Comparison of ENCODE assay signal across 29 mouse cellular contexts in the genomic region with DNA sequence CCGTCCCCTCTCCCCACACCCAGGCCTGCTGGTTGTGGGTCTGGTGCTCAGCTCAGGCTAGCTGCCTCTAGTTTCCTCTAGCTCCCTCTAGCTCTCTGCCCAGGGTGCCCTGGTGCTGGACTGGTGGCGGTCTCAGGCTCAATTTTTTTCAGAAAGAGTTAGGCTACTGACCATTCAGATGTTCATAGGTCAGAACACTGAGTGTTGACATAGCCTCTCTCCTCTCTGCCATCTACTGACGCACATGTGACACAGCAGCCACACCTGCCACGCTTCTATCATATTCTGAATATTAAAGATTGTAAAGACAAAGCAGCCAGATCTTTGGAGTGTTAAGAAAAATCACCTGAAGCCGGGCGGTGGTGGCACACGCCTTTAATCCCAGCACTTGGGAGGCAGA. TPM values are rescaled to one million over a fixed set of nuclear protein-coding genes. Genes with fewer than 3 reads are reported as not detected.
DNase-seq lines count a peak whose midpoint lies in the region; ATAC-seq and TF ChIP-seq lines count a peak whose summit lies in the region.
"Had no signal": no experiment of that assay in that cellular context is flagged by ENCODE, and none has a peak within 500 bp of the region (broad histone marks: within the 10 kb centered on the region; RNA-seq: fewer than 3 reads in every experiment).

No protein-coding gene starts in this region.

- no peaks in the 10 kb centered on the region for H3K4me1 ChIP-seq in kidney, postnatal 0 days (replicated peaks; ENCODE audit: insufficient read depth, low read length)
- no peaks in the 10 kb centered on the region for H3K4me1 ChIP-seq in kidney, embryonic 14.5 days (ENCODE audit: control insufficient read depth, insufficient read depth, low read length)
- H3K4me1 ChIP-seq in midbrain, embryonic 11.5 days (ENCODE audit: control insufficient read depth, insufficient read depth, low read length): 0 out of 2 replicates have a peak, but pooled peaks cover 3% of the 10 kb centered on the region
- peaks cover 5% of the 10 kb centered on the region; the same call in 1 of the 2 replicates for H3K4me1 ChIP-seq in midbrain, embryonic 15.5 days
- H3K4me1 ChIP-seq: limb, embryonic 12.5 days had no signal

- intact Hi-C loops in gastrocnemius, adult 2 months (cut with DNase I): no loop called here

- ATAC-seq in kidney, postnatal 0 days (replicated peaks; ENCODE audit: low FRiP score, low read depth): no peak
- ATAC-seq in kidney, embryonic 14.5 days (ENCODE audit: low FRiP score, low TSS enrichment): no peak
- ATAC-seq in midbrain, embryonic 11.5 days (ENCODE audit: low FRiP score): no peak
- ATAC-seq in midbrain, embryonic 15.5 days (replicated peaks): no peak
- ATAC-seq: forebrain, embryonic 16.5 days; hindbrain, postnatal 0 days had no signal

- no peak overlapping the region for H3K4me3 ChIP-seq in gastrocnemius, adult 2 months
- H3K4me3 ChIP-seq in kidney, postnatal 0 days (replicated peaks; ENCODE audit: low read depth, low read length): no peak overlapping the region
- no peak overlapping the region for H3K4me3 ChIP-seq in kidney, embryonic 14.5 days (ENCODE audit: low read length)
- no peak overlapping the region for H3K4me3 ChIP-seq in midbrain, embryonic 11.5 days (ENCODE audit: low read depth, low read length)
- H3K4me3 ChIP-seq in midbrain, embryonic 15.5 days: no peak overlapping the region
- H3K4me3 ChIP-seq: forebrain, embryonic 10.5 days; limb, embryonic 12.5 days; neural tube, embryonic 13.5 days had no signal

- no peaks in the 10 kb centered on the region for H3K36me3 ChIP-seq in kidney, postnatal 0 days (ENCODE audit: insufficient read depth, low read length)
- H3K36me3 ChIP-seq in kidney, embryonic 14.5 days (ENCODE audit: control insufficient read depth, insufficient read depth, low read length): no peaks in the 10 kb centered on the region
- no peaks in the 10 kb centered on the region for H3K36me3 ChIP-seq in midbrain, embryonic 11.5 days (ENCODE audit: control insufficient read depth, insufficient read depth, low read length)
- no peaks in the 10 kb centered on the region for H3K36me3 ChIP-seq in midbrain, embryonic 15.5 days (replicated peaks)
- H3K36me3 ChIP-seq: forebrain, embryonic 10.5 days; limb, embryonic 12.5 days; neural tube, embryonic 13.5 days had no signal

- WGBS in kidney, postnatal 0 days: 82% methylated on average over 7 of the region's 7 CpGs
- WGBS in kidney, embryonic 14.5 days: 90% methylated on average over 7 of the region's 7 CpGs
- 85% methylated on average over 7 of the region's 7 CpGs for WGBS in midbrain, embryonic 11.5 days
- WGBS in midbrain, embryonic 15.5 days: 87% methylated on average over 7 of the region's 7 CpGs

- TF ChIP-seq CTCF in gastrocnemius, adult 2 months (IDR thresholded peaks at IDR 0.05): 0 out of 2 replicates have a peak, but pooled peaks have one; percentile 2
- TF ChIP-seq CTCF in kidney, postnatal 0 days (IDR thresholded peaks at IDR 0.05; ENCODE audit: low read depth): peak; percentile 44; the same call in 1 of the 2 replicates

- DNase-seq in gastrocnemius, adult 2 months: no peak
- DNase-seq in gastrocnemius, adult 18-20 months (ENCODE audit: low spot score): no peak
- no peak for DNase-seq in kidney, postnatal 0 days (ENCODE audit: low spot score)
- DNase-seq in midbrain, embryonic 11.5 days (ENCODE audit: low spot score, missing footprints): peak; percentile 56
- DNase-seq in c-Kit-positive CD71-positive TER-119-positive erythroid progenitor cells, embryonic 14.5 days (ENCODE audit: low spot score): no peak
- DNase-seq: adrenal gland, postnatal 25 days; cerebellum, adult 11 months; cerebellum, adult 9-11 months; gastrocnemius, postnatal 36 days; heart, postnatal 14 days; kidney, adult 11 months; kidney, postnatal 14 days; layer of hippocampus, postnatal 36 days; thymus, postnatal 25 days had no signal

- peaks cover 36% of the 10 kb centered on the region for H3K27me3 ChIP-seq in kidney, postnatal 0 days (ENCODE audit: insufficient read depth, low read length)
- H3K27me3 ChIP-seq in kidney, embryonic 14.5 days (ENCODE audit: control insufficient read depth, insufficient read depth, low read length): peaks cover 38% of the 10 kb centered on the region
- peaks cover 52% of the 10 kb centered on the region for H3K27me3 ChIP-seq in midbrain, embryonic 11.5 days (ENCODE audit: control insufficient read depth, insufficient read depth, low read length)
- H3K27me3 ChIP-seq in midbrain, embryonic 15.5 days (replicated peaks): peaks cover 59% of the 10 kb centered on the region

- no peaks in the 10 kb centered on the region for H3K9me3 ChIP-seq in kidney, postnatal 0 days (replicated peaks; ENCODE audit: low read length)
- no peaks in the 10 kb centered on the region for H3K9me3 ChIP-seq in kidney, embryonic 14.5 days (ENCODE audit: control insufficient read depth, low read length)
- no peaks in the 10 kb centered on the region for H3K9me3 ChIP-seq in midbrain, embryonic 11.5 days (ENCODE audit: control insufficient read depth, low read length)
- no peaks in the 10 kb centered on the region for H3K9me3 ChIP-seq in midbrain, embryonic 15.5 days
- H3K9me3 ChIP-seq: forebrain, embryonic 10.5 days; limb, embryonic 12.5 days; neural tube, embryonic 13.5 days had no signal

- H3K9ac ChIP-seq in kidney, postnatal 0 days (ENCODE audit: low read depth, low read length): no peak overlapping the region
- H3K9ac ChIP-seq in kidney, embryonic 14.5 days (ENCODE audit: low read depth, low read length): no peak overlapping the region
- H3K9ac ChIP-seq in midbrain, embryonic 11.5 days (ENCODE audit: low read length): no peak overlapping the region
- no peak overlapping the region for H3K9ac ChIP-seq in midbrain, embryonic 15.5 days
- H3K9ac ChIP-seq: limb, embryonic 12.5 days; liver, embryonic 14.5 days; neural tube, embryonic 13.5 days had no signal

- no peak overlapping the region for H3K27ac ChIP-seq in gastrocnemius, adult 2 months
- H3K27ac ChIP-seq in kidney, postnatal 0 days: no peak overlapping the region
- no peak overlapping the region for H3K27ac ChIP-seq in kidney, embryonic 14.5 days (ENCODE audit: low read depth, low read length)
- no peak overlapping the region for H3K27ac ChIP-seq in midbrain, embryonic 11.5 days (ENCODE audit: low read depth, low read length)
- H3K27ac ChIP-seq in midbrain, embryonic 15.5 days: no peak overlapping the region
- H3K27ac ChIP-seq: forebrain, embryonic 10.5 days; hindbrain, postnatal 0 days; limb, embryonic 12.5 days; liver, embryonic 14.5 days; macrophage; neural tube, embryonic 13.5 days had no signal

- H3K4me2 ChIP-seq in kidney, postnatal 0 days (ENCODE audit: low read length): no peak overlapping the region
- no peak overlapping the region for H3K4me2 ChIP-seq in kidney, embryonic 14.5 days (replicated peaks; ENCODE audit: low read depth, low read length)
- no peak overlapping the region for H3K4me2 ChIP-seq in midbrain, embryonic 11.5 days
- no peak overlapping the region for H3K4me2 ChIP-seq in midbrain, embryonic 15.5 days
- H3K4me2 ChIP-seq: limb, embryonic 12.5 days; neural tube, embryonic 13.5 days had no signal

RNA-seq across cellular contexts. Expression of a gene that starts 14.4 kb away (rescaled TPM):
- total RNA-seq in gastrocnemius, adult 2 months (2021): not detected
- not detected for total RNA-seq in gastrocnemius, adult 18-20 months (2021)
- not detected in 2 replicates for polyA plus RNA-seq in kidney, postnatal 0 days (2015; fragmentation: Nextera tagmentation; extraction: Ambion mirVana)
- not detected in 2 replicates for polyA plus RNA-seq in kidney, embryonic 14.5 days (2014; fragmentation: Nextera tagmentation; extraction: Ambion mirVana)
- polyA plus RNA-seq in midbrain, embryonic 11.5 days (2014; fragmentation: Nextera tagmentation; extraction: Ambion mirVana): 3.1 and 3.8 TPM in 2 replicates
- polyA plus RNA-seq in midbrain, embryonic 15.5 days (2015; fragmentation: Nextera tagmentation; extraction: Ambion mirVana): 4.1 and 4.2 TPM in 2 replicates
- total RNA-seq: adrenal gland, postnatal 25 days; common myeloid progenitor, adult 5-6 weeks; gastrocnemius, postnatal 36 days; heart, adult 8-10 months had no signal
- polyA plus RNA-seq: hindbrain, embryonic 11.5 days; hindbrain, postnatal 0 days; liver, embryonic 14.5 days; lung, embryonic 16.5 days; macrophage; neural tube, embryonic 13.5 days; spleen, adult 2 months had no signal

RNA-seq across cellular contexts. Expression of a gene that starts 49.6 kb away (rescaled TPM):
- total RNA-seq in gastrocnemius, adult 2 months (2021): 10 to 100 TPM; 10.9 to 18.5 TPM
- 10 to 100 TPM; 12.1 to 12.4 TPM for total RNA-seq in gastrocnemius, adult 18-20 months (2021)
- polyA plus RNA-seq in kidney, postnatal 0 days (2015; fragmentation: Nextera tagmentation; extraction: Ambion mirVana): 63.4 and 63.7 TPM in 2 replicates
- polyA plus RNA-seq in kidney, embryonic 14.5 days (2014; fragmentation: Nextera tagmentation; extraction: Ambion mirVana): 41.6 and 47.4 TPM in 2 replicates
- 25.4 and 30.0 TPM in 2 replicates for polyA plus RNA-seq in midbrain, embryonic 11.5 days (2014; fragmentation: Nextera tagmentation; extraction: Ambion mirVana)
- polyA plus RNA-seq in midbrain, embryonic 15.5 days (2015; fragmentation: Nextera tagmentation; extraction: Ambion mirVana): 34.8 and 37.5 TPM in 2 replicates

RNA-seq across cellular contexts. Expression of a gene that starts 49.8 kb away (rescaled TPM):
- under 1 TPM in 1 of 2 experiments, not detected in 1; 0.08 TPM for total RNA-seq in gastrocnemius, adult 2 months (2021)
- total RNA-seq in gastrocnemius, adult 18-20 months (2021): under 1 TPM; 0.07 to 0.14 TPM
- polyA plus RNA-seq in kidney, postnatal 0 days (2015; fragmentation: Nextera tagmentation; extraction: Ambion mirVana): 0.21 and 0.29 TPM in 2 replicates
- polyA plus RNA-seq in kidney, embryonic 14.5 days (2014; fragmentation: Nextera tagmentation; extraction: Ambion mirVana): 0.21 TPM in 1 of 2 replicates, not detected in the other
- polyA plus RNA-seq in midbrain, embryonic 11.5 days (2014; fragmentation: Nextera tagmentation; extraction: Ambion mirVana): 0.16 TPM in 1 of 2 replicates, not detected in the other
- 0.14 TPM in 1 of 2 replicates, not detected in the other for polyA plus RNA-seq in midbrain, embryonic 15.5 days (2015; fragmentation: Nextera tagmentation; extraction: Ambion mirVana)
- total RNA-seq: adrenal gland, postnatal 25 days; common myeloid progenitor, adult 5-6 weeks; heart, postnatal 14 days; left cerebral cortex, postnatal 10 days had no signal
- polyA plus RNA-seq: neural tube, embryonic 13.5 days had no signal
